Mouse (Mus musculus) heart, adult 2 months (tissue): ENCODE results near the gene Sh3bp4.

Experiments used
- CTCF ChIP-seq: fragments of 200-600 bp; IDR thresholded peaks from 2 replicates; pipeline ENCODE4 v1.8.1; 2022; ENCODE audit warnings: antibody characterized with exemption, mild to moderate bottlenecking, moderate library complexity
- EP300 ChIP-seq: fragments of 200-500 bp; IDR thresholded peaks from 2 replicates; pipeline ENCODE4 v1.6.1; 2011; ENCODE audit warnings: low read depth, low read length, control low read depth; ENCODE audit not compliant: insufficient read depth
- POLR2A ChIP-seq: fragments of 200-500 bp; IDR thresholded peaks from 2 replicates; pipeline ENCODE4 v1.6.1; 2011; ENCODE audit warnings: mild to moderate bottlenecking, low read depth, low read length, control low read depth; ENCODE audit not compliant: insufficient read depth

DNA sequence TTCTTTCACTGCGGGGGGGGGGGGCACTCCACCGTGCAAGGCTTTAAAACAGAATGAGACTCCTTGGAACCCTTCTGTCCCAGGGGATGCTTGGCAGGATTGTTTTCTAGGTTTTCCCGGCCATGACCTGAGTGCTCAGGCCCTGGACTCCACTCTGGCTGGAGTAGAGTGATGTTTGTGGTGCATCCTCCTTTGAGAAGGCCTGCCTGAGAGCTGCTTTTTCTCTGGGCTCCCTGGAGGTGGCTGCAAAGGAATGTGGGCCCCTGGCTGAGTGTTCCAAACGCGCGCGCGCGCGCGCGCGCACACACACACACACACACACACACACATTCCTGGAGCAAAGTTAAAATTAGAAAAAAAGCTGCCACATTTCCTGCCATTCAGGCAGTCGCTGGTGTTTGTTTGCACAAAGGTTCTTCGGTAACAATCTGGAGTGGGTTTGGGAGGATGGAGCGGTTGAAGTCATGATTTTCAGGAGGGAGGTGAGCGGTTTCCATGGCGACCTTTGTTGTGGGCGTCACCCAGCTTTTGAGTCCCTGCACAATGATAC is 22.3 kb downstream of the Sh3bp4 start:
- TF ChIP-seq EP300 (0 out of 2 replicates have a peak, but pooled peaks have one; percentile 22), CTCF (no peak), POLR2A (no peak)
